Mouse (Mus musculus) lung, postnatal 25 days (tissue): ENCODE data around the gene Rhbdf2.

Experiments used
- DNase-seq: peaks from one replicate; pipeline ENCODE4 v3.0.0; 2022; ENCODE audit warnings: low spot score

Rhbdf2 gene

DNA sequence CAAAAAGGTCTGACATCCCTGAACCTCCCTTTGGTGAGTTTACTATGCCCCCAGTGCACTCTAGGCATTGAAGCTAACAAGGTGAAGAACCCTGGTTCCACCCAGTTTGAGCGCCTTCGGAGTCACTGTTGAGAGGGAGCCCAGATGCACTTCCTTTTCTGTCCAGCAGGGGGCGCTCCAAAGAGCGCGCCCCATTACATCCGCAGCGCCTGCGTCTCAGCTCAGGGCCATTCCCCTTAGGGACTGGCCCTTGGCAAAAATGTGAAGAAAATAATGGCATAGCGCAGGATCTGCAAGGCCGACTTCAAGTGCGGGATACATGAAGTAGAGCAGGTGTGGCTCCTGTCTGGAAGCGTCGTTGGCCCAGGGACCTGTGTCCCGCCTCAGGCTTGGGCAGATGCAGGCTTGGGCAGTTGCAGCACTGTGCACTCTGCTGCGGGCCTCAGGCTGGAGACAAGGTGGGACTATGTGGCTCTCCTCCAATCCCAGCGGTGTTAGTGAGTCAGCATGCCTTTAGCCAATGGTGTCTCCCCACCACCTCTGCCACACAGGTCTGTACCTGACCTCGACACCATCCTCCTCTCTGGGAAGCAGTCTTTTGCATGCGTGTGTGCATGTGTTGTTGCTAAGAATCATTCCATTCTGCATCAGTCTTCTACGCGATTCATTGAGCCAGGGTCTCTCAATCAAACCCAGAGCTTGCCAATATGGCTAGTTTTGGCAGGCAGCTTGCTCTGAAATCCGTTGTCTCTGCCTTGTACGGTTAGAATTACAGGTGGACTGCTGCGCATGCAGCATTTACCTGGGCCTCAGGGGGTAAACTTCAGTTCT is 39.8 kb downstream of the Rhbdf2 start:
- DNase-seq, result peak; percentile 73

DNA sequence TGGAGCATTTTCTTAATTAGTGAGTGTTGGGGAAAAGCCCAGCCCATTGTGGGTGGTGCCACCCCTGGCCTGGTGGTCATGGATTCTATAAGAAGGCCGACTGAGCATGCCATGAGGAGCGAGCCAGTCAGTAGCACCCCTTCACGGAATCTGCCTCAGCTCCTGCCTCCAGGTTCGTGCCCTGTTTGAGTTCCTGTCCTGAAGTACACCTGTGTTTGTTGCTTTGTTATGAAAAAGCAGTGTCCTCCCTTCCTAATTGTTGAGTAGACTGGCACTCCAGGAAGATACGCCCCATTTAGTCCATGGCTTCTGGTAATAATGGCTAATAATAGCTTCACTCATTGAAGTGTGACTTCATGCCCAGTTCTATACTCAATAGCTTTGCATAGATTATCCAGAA is 40.5 kb downstream of the Rhbdf2 start, which contains the start of gene Aanat:
Aanat (plus strand) TSS at position 123 of the 400 bp plus-strand sequence.
- DNase-seq, result no peak

- no peak for DNase-seq
Observed at GRCm38 (mm10) chr11:116585682-116586081, 41.1 kb downstream of the Rhbdf2 start.

- DNase-seq, result peak; percentile 83
Observed at GRCm38 (mm10) chr11:116581376-116581814, 45.4 kb downstream of the Rhbdf2 start, which contains the start of gene Ube2o. Ube2o (minus strand) TSS chr11:116581447.

DNA sequence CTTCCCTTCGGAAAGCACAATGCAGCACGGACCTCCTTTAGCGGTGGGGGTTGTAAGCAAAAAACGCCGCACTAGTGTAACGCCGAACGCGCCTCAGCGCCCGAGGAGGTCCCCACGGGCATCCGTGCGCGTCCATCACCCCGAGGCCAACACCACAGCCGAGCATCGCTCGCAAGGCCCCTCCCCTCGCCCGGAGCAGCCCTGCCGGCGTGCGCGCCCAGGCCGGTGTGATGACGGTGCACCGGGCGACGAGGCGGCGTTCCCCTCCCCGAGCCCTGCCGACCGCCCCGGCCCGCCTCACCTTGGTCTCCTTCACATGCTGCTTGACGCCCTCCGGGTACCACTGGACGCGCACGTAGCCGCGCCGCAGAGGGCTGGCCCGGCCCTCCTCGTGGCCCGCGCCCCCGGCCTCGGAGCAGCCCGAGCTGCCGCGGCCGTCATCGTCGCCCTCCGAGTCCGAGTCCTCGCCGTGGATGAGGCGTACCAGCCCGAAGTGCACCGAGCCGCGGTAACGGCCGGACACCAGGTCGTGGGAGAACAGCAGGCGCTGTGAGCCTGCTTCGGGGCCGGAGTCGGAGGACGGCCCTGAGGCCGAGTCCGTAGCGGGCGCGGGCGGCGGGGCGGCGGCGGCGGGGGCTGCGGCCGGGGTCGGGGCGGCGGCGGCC is 46.0 kb downstream of the Rhbdf2 start:
- DNase-seq, result peak; percentile 48

GRCm38 (mm10) chr11:116580031-116580652 is 46.7 kb downstream of the Rhbdf2 start:
- no peak for DNase-seq

DNA sequence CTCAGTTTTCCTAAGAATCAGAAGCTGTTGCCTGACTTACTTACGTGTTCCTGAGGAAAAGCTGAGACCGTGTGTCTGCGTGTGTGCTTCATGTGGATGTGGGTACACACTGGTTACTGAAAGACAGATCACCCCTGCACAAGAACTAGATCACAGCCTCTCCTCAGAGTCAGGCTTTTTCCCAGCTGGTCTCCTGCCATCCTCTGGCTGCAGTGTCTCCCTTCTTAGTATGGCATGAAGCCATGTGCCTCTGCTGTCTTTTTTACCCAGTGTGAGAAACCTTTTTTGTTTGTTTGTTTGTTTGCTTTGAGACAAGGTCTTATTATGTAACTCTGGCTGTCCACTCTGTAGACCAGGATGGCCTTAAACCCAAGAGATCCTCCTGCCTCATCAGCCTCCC is 47.5 kb downstream of the Rhbdf2 start:
- no peak for DNase-seq

DNA sequence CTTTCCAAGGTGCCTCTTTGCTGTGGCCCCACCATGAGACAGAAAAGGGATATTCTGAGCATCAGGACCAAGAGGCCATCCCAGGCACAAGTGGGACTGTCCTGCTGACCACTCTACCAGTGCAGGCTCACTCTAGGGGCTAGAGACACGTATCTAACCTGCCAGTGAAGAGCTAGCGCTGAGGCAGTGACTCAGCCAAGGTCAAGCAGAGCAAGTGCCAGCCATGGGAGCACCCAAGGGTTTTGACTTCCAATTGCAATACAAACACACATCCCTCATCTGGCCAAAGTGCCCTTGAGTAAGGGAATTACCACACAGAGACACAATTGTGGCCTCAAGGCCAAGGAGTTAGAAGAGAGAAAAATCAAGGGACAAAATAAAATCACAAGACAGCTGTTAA is 51.4 kb downstream of the Rhbdf2 start:
- no peak for DNase-seq

DNA sequence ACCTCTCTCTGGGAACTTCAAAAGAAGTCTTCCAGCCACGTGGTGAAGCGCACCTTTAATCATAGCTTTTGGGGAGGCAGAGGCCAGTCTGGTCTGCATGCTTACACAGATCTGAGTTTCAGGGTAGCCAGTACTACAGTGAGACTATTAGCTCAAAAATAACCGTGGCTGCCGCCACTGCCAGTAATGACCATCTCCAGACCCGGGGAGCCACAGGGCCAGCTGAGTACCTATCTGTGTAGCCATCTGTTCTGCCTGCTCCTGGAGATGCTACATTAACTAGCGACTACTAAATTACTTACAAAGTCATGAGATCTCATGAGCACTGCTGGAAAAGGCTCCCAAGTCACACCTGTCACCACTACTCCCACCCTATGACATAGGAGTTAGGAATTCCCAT is 51.8 kb downstream of the Rhbdf2 start:
- no peak for DNase-seq

DNA sequence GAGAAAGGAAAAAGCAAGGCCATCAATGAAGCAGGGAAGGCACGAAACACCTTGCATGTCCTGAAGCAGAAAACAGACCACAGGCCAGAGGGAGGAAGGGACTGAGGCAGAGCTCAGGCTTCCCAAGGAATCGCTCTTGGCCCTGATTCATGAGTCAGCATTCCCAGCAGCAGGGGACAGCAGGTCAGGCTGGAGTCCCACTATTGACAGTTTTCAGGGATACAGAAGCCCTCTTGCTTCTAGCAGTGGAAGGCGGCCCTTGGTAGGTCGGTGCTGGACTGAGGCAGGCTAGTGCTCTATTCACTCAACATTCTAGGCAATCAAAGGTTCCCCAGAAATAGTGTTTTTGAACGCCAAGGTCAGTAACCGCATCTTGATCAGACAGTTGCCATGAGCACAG is 52.3 kb downstream of the Rhbdf2 start:
- DNase-seq, result no peak

DNA sequence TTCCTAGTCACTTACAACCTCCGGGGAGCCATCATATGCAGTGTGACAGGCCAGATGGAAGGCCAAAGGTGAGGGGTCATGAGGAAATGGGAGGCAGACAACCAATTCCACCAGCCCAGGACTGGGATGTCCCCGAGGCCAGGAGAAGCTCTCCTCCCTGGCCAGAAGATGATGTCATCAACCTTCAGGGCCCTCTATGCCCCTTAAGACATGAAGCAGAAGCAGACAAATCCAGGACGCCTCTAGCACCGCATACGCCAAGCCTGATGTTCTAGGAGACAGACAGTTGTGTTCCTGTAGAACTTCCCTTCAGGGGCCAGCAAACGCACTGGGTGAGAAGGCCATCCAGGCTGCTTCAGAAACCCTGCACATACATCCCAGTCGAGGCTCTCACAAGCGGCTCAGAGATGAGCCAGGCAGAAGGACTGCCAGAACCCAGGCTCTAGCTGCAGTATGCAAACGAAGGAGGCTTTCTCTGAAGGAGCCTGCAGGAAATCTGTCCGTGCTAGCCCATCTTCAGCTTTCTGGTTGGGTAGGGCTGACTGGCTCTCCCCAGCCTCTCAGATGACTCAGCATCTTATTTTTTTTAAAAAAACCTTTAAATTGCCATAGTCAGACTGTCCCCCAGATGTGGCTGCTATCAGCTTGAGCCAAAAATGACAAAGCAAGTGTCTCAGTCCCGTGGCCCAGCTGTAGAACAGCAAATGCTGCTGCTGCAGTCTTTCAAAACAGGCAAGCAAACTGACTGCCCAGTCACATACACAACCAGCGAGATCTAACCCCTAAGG is 53.9 kb downstream of the Rhbdf2 start:
- DNase-seq, result no peak

- peak; percentile 36 for DNase-seq
Observed at GRCm38 (mm10) chr11:116571767-116572679, 54.8 kb downstream of the Rhbdf2 start.

- DNase-seq, result no peak
Observed at GRCm38 (mm10) chr11:116570821-116571220, 56.0 kb downstream of the Rhbdf2 start.

DNA sequence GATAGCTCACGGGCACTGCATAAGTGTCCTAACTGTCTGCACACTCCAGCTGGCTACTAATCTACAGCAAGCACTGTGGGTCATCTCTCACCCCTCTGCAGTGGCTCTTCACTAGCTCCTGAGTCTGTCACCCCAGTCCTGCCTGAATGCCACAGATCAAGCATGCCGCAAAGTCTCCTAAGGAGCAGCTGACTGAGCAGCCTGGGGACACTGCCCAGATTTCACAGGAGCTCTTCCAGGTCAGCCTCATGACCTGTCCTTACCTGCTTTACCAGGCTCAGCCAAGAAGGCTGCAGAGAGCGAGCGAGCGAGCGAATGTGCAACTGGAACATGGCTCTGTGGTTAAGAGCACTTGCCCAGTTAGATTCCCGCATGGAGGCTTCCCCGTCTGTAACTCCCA is 59.3 kb downstream of the Rhbdf2 start:
- DNase-seq, result no peak

DNA sequence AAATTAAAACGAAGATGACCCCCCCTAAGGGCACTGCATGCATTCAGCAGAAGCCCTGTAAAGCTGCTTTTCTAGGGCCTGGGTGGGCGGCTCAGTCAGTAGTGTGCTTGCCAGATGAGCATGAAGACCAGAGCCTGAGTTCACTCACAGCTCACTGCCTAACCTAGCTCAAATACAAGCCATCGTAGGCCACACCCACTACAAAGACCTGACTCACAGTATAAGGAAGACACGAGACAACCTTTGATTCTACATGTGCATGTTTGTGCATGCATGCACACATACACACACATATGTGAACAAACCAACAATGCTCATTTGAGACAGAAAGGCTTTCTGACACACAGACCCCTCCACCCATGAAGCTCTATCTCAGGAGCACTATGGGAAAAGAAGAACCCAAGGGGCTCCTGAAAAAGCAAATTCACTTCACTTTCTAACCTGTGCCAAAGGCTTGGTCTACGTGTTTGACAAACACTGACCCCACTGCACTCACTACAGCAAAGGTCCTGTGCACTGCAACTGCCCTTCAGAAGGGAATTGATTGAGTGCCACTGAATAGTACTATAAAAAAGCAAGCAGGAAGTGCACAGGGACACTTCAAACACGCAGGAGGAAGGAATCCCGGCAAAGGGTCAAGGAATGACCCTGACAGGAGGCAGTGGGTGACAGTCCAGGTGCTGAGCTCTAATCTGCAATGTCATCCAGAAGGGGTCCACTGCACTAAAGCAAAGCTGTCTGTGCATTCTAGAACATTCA is 61.4 kb downstream of the Rhbdf2 start:
- DNase-seq, result no peak

GRCm38 (mm10) chr11:116556308-116556707 is 70.5 kb downstream of the Rhbdf2 start:
- no peak for DNase-seq

DNA sequence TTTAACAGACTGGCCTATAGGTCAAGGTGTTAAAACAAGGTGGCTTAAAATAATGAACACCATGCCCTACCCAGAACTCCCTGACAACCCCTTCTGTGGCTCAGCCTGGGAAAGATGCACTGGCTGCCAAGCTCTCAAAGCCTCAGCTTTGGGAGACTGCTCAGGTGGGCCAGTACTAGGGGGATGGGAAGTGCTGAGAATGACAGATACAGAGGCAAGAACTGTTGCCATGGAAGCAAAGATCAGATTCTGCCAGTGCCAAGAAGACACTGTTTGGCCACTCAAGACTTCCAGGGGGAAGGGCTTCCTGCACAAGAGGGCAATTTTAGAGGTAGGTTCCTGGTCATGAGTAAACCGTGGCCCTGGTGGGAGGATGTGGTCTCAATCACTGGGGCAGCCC is 71.2 kb downstream of the Rhbdf2 start:
- no peak for DNase-seq

DNA sequence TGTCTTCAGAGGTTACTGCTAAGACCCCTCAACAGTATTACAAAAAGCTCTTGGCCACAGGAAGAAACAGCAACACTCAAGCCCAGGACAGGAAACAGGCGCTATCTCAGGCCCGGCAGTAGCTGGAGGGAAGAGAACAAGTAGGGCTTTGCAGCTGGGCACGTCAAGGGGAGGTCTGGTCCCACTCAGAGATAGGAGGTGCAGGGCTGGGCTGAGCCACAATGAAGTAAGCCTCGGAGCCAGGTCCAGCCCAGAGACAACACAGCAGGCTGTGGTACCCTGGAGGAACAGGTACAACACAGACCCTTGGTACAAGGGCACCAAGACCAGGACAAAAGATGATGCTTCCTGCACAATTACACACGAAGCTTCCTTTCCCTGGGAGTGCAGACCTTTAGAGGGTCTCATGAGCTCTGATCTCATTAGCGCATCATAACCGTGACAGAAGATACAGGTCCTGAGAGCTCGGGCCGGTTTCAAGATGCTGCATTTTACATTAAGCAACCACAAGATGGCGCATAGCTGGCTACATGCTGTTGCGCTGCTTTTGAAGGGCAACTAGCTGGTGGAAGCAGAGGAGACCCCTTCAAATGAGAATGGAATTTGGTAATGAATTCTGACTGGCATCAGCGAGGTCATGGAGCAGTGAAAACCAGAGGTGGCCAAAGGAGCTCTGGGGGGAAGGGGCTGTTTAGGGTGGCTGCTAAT is 72.5 kb downstream of the Rhbdf2 start:
- peak; percentile 51 for DNase-seq

DNA sequence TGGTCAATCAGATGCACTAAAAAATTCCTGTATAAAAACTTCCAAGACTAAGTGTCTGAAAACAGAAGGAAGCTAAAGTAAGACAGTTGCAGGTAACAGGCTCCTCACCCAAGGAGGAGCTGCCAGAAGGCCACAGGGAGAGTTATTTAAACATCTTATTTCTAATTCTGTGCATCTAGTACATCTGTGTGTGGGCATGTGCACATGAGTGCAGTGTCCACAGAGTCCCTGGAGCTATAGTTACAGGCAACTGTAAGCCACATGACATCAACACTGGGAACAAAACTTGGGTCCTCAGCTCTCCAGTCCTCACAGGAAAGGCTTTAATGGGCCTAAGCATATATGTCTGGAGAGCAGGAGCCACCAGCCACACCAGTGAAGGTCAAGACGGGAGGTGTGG is 74.6 kb downstream of the Rhbdf2 start:
- DNase-seq, result no peak

GRCm38 (mm10) chr11:116550748-116551147 is 76.1 kb downstream of the Rhbdf2 start:
- peak; percentile 24 for DNase-seq
